Mouse (Mus musculus): ENCODE results near the gene Clec2h. TPM values are rescaled to one million over a fixed set of nuclear protein-coding genes. Genes with fewer than 3 reads are reported as not detected.

Clec2h gene
- total and polyA plus RNA-seq, 3 experiments: not detected

DNA sequence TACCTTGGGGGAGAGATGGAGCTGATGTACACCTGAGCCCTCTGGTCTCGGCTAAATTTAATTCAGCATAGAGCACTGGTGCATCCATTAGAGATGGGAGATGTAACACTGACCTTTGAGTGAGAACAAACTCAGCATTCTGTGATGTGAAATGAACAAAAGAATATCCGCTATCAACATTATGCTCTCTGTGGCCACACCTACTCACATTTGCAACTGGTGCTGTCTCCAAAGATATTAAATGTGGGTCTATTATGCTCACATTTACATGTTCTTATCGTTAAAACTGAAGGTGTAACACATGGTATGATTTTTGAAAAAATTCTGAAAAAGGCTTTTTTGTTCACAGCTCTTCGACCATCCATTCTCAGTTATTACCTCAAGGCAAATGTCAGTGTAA, 60.8 kb downstream of the Clec2h start, which contains the start of gene Klrb1:
Gene Klrb1 (minus strand): TSS at position 101 of the 400 bp plus-strand sequence.
- H3K27ac ChIP-seq (ENCODE audit: control insufficient read depth, low read depth, low read length): no peak within 1 kb of the TSS
- no peaks in the 10 kb centered on the region for H3K9me3 ChIP-seq (replicated peaks; ENCODE audit: insufficient read depth, low read length)
- H3K27me3 ChIP-seq (ENCODE audit: control insufficient read depth in 1 of 2, insufficient read depth in 2 of 2, low read length in 2 of 2): no peaks in the 10 kb centered on the region
- H3K79me2 ChIP-seq (ENCODE audit: control insufficient read depth, insufficient read depth, low read length, poor library complexity): no peaks in the 10 kb centered on the region
- H3K4me1 ChIP-seq (ENCODE audit: control insufficient read depth in 1 of 2, insufficient read depth in 2 of 2, low read length in 2 of 2): no peaks in the 10 kb centered on the region
- H3K36me3 ChIP-seq (ENCODE audit: control insufficient read depth in 1 of 2, insufficient read depth in 2 of 2, low read length in 2 of 2): no peaks in the 10 kb centered on the region
- TF ChIP-seq EP300 (IDR thresholded peaks at IDR 0.05; ENCODE audit: low read depth in 1 of 2, low read length in 2 of 2): no peak
- TF ChIP-seq USF1 (IDR thresholded peaks at IDR 0.05; ENCODE audit: low read depth, low read length): no peak
- no peak for TF ChIP-seq GATA1 (IDR thresholded peaks at IDR 0.05; ENCODE audit: low read depth, low read length)
- no peak for TF ChIP-seq ELF1 (IDR thresholded peaks at IDR 0.05; ENCODE audit: low read depth, low read length)
- TF ChIP-seq SMC3 (IDR thresholded peaks at IDR 0.05; ENCODE audit: low read depth, low read length): no peak
- TF ChIP-seq ZC3H11A (IDR thresholded peaks at IDR 0.05; ENCODE audit: low read depth, low read length): no peak
- TF ChIP-seq NRF1 (IDR thresholded peaks at IDR 0.05; ENCODE audit: insufficient read depth, low read depth, low read length, poor library complexity, severe bottlenecking): no peak
- TF ChIP-seq ETS1 (IDR thresholded peaks at IDR 0.05; ENCODE audit: low read depth, low read length): no peak
- TF ChIP-seq RCOR1 (IDR thresholded peaks at IDR 0.05; ENCODE audit: low read depth, low read length): no peak
- no peak for TF ChIP-seq CTCF (IDR thresholded peaks at IDR 0.05 in 2 of 3, conservative IDR thresholded peaks at IDR 0.05 in 1 of 3; ENCODE audit: control insufficient read depth in 1 of 3, insufficient read depth in 1 of 3, low read depth in 2 of 3, low read length in 3 of 3, poor library complexity in 1 of 3, severe bottlenecking in 1 of 3)
- TF ChIP-seq POLR2A (IDR thresholded peaks at IDR 0.05; ENCODE audit: control insufficient read depth in 1 of 2, insufficient read depth in 1 of 2, low read depth in 1 of 2, low read length in 2 of 2, poor library complexity in 1 of 2): no peak
- no peak for TF ChIP-seq HCFC1 (IDR thresholded peaks at IDR 0.05; ENCODE audit: low read depth, low read length)
- no peak for TF ChIP-seq E2F4 (IDR thresholded peaks at IDR 0.05; ENCODE audit: borderline replicate concordance, low read depth, low read length)
- DNase-seq (ENCODE audit: low read depth, low spot score): no peak
- H3K9ac ChIP-seq (ENCODE audit: control insufficient read depth, low read depth, low read length, poor library complexity, severe bottlenecking): no peak within 1 kb of the TSS
- no peak within 1 kb of the TSS for H3K4me3 ChIP-seq (ENCODE audit: control insufficient read depth in 1 of 2, insufficient read depth in 1 of 2, low read depth in 2 of 2, low read length in 2 of 2)

Other genes with a start within 250 kb of the Clec2h start
- gene Itfg2, start 237.5 kb upstream of the Clec2h start, total RNA-seq (2012; rRNA removed): 16.6 and 17.8 TPM in 2 replicates
- 10 to 100 TPM in 1 of 2 experiments, not detected in 1; 44.8 TPM for gene Itfg2, start 237.5 kb upstream of the Clec2h start, polyA plus RNA-seq (2012; ENCODE audit: insufficient read depth in 1 of 2, insufficient read length in 2 of 2, low read depth in 1 of 2, low replicate concordance in 2 of 2, missing spikeins in 1 of 2)
- 332 and 333 TPM in 2 replicates for gene Fkbp4, start 223.7 kb upstream of the Clec2h start, total RNA-seq (2012; rRNA removed)
- gene Fkbp4, start 223.7 kb upstream of the Clec2h start, polyA plus RNA-seq (2012; ENCODE audit: insufficient read depth in 1 of 2, insufficient read length in 2 of 2, low read depth in 1 of 2, low replicate concordance in 2 of 2, missing spikeins in 1 of 2): 100 to 1,000 TPM; 426 to 934 TPM
- not detected in 2 replicates for gene Pzp, start 135.7 kb upstream of the Clec2h start, total RNA-seq (2012; rRNA removed)
- gene Pzp, start 135.7 kb upstream of the Clec2h start, polyA plus RNA-seq (2012; ENCODE audit: insufficient read depth in 1 of 2, insufficient read length in 2 of 2, low read depth in 1 of 2, low replicate concordance in 2 of 2, missing spikeins in 1 of 2): not detected
- gene A2ml1, start 80.8 kb upstream of the Clec2h start, total RNA-seq (2012; rRNA removed): 0.08 and 0.10 TPM in 2 replicates
- gene A2ml1, start 80.8 kb upstream of the Clec2h start, polyA plus RNA-seq (2012; ENCODE audit: insufficient read depth in 1 of 2, insufficient read length in 2 of 2, low read depth in 1 of 2, low replicate concordance in 2 of 2, missing spikeins in 1 of 2): under 1 TPM in 1 of 2 experiments, not detected in 1; 0.25 TPM
- not detected in 2 replicates for gene Klrb1a, start 38.9 kb upstream of the Clec2h start, total RNA-seq (2012; rRNA removed)
- gene Klrb1a, start 38.9 kb upstream of the Clec2h start, polyA plus RNA-seq (2012; ENCODE audit: insufficient read depth in 1 of 2, insufficient read length in 2 of 2, low read depth in 1 of 2, low replicate concordance in 2 of 2, missing spikeins in 1 of 2): not detected
- gene Klrb1, start 60.7 kb downstream of the Clec2h start, total RNA-seq (2012; rRNA removed): not detected in 2 replicates
- gene Klrb1, start 60.7 kb downstream of the Clec2h start, polyA plus RNA-seq (2012; ENCODE audit: insufficient read depth in 1 of 2, insufficient read length in 2 of 2, low read depth in 1 of 2, low replicate concordance in 2 of 2, missing spikeins in 1 of 2): not detected
- not detected in 2 replicates for gene Klrb1c, start 126.8 kb downstream of the Clec2h start, total RNA-seq (2012; rRNA removed)
- not detected for gene Klrb1c, start 126.8 kb downstream of the Clec2h start, polyA plus RNA-seq (2012; ENCODE audit: insufficient read depth in 1 of 2, insufficient read length in 2 of 2, low read depth in 1 of 2, low replicate concordance in 2 of 2, missing spikeins in 1 of 2)
- not detected in 2 replicates for gene Gm44511, start 163.9 kb downstream of the Clec2h start, total RNA-seq (2012; rRNA removed)
- gene Gm44511, start 163.9 kb downstream of the Clec2h start, polyA plus RNA-seq (2012; ENCODE audit: insufficient read depth in 1 of 2, insufficient read length in 2 of 2, low read depth in 1 of 2, low replicate concordance in 2 of 2, missing spikeins in 1 of 2): not detected
- not detected in 2 replicates for gene Klrb1b, start 163.9 kb downstream of the Clec2h start, total RNA-seq (2012; rRNA removed)
- not detected for gene Klrb1b, start 163.9 kb downstream of the Clec2h start, polyA plus RNA-seq (2012; ENCODE audit: insufficient read depth in 1 of 2, insufficient read length in 2 of 2, low read depth in 1 of 2, low replicate concordance in 2 of 2, missing spikeins in 1 of 2)
- gene Clec2i, start 225.2 kb downstream of the Clec2h start, total RNA-seq (2012; rRNA removed): not detected in 2 replicates
- gene Clec2i, start 225.2 kb downstream of the Clec2h start, polyA plus RNA-seq (2012; ENCODE audit: insufficient read depth in 1 of 2, insufficient read length in 2 of 2, low read depth in 1 of 2, low replicate concordance in 2 of 2, missing spikeins in 1 of 2): not detected
- gene BC035044, start 228.7 kb downstream of the Clec2h start, total RNA-seq (2012; rRNA removed): not detected in 2 replicates
- not detected for gene BC035044, start 228.7 kb downstream of the Clec2h start, polyA plus RNA-seq (2012; ENCODE audit: insufficient read depth in 1 of 2, insufficient read length in 2 of 2, low read depth in 1 of 2, low replicate concordance in 2 of 2, missing spikeins in 1 of 2)

Data from MEL (cell line).